Mouse (Mus musculus) CH12.LX (cell line): ENCODE data around the gene Qrfp.

ENCODE experiments used
- EP300 ChIP-seq: IDR thresholded peaks from 2 replicates; pipeline ENCODE4 v1.6.1; 2011; ENCODE audit warnings: low read length, improper control_type of control experiment
- MAX ChIP-seq: IDR thresholded peaks from 2 replicates; pipeline ENCODE4 v1.6.1; 2011; ENCODE audit warnings: low read length, improper control_type of control experiment
- MAZ ChIP-seq: IDR thresholded peaks from 2 replicates; pipeline ENCODE4 v1.6.1; 2012; ENCODE audit warnings: low read depth, mild to moderate bottlenecking, inconsistent platforms, low read length, improper control_type of control experiment, moderate library complexity

DNA sequence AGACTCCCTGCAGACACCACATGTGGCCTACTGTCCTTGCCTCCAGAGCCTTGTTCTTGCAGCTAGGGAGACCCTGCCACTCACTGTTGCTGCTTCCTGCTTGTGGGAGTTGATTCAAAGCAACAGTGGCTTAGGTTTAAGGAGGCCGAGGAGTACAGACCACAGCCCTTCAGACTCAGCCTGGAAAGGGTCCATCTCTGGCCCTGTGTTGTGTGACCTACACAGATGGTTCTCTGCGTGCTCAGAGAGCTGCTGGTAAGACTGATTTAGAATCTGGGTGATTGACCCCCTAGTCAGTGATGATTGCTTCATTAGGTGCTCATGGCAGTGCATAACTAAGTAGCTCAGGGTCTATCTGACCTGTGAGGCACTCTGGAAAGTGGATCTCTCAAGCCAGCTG lies 21.2 kb downstream of the Qrfp start:
- TF ChIP-seq EP300: no peak
- TF ChIP-seq MAZ: no peak
- TF ChIP-seq MAX: no peak
